Mouse (Mus musculus) heart, adult 2 months (tissue): ENCODE measurements around the gene Vrk2.

Experiments used
- CTCF ChIP-seq: fragments of 200-600 bp; IDR thresholded peaks from 2 replicates; pipeline ENCODE4 v1.8.1; 2022; ENCODE audit warnings: antibody characterized with exemption, mild to moderate bottlenecking, moderate library complexity
- POLR2A ChIP-seq: fragments of 200-500 bp; IDR thresholded peaks from 2 replicates; pipeline ENCODE4 v1.6.1; 2011; ENCODE audit warnings: mild to moderate bottlenecking, low read depth, low read length, control low read depth; ENCODE audit not compliant: insufficient read depth

GRCm38 (mm10) chr11:26526861-26527260 is 66.9 kb downstream of the Vrk2 start:
- 0 out of 2 replicates have a peak, but pooled peaks have one; percentile 6 for TF ChIP-seq CTCF
- TF ChIP-seq POLR2A, result no peak
